Mouse (Mus musculus): ENCODE results near the gene Cep170b.

GRCm38 (mm10) chr12:112764991-112765390 is 44.7 kb downstream of the Cep170b start:
- TF ChIP-seq CTCF (IDR thresholded peaks at IDR 0.05; ENCODE audit: borderline replicate concordance, control insufficient read depth, extremely low read depth, insufficient read depth, low read length, poor library complexity): no peak
- no peak for TF ChIP-seq POLR2A (IDR thresholded peaks at IDR 0.05; ENCODE audit: control insufficient read depth, extremely low read depth, insufficient read depth, low read length, poor library complexity)
